Mouse (Mus musculus): Measurements from ENCODE around the gene Map1s. TPM values are rescaled to one million over a fixed set of nuclear protein-coding genes. Genes with fewer than 3 reads are reported as not detected.

Map1s gene
- polyA plus RNA-seq, 1 experiment, result 76.8 TPM

DNA sequence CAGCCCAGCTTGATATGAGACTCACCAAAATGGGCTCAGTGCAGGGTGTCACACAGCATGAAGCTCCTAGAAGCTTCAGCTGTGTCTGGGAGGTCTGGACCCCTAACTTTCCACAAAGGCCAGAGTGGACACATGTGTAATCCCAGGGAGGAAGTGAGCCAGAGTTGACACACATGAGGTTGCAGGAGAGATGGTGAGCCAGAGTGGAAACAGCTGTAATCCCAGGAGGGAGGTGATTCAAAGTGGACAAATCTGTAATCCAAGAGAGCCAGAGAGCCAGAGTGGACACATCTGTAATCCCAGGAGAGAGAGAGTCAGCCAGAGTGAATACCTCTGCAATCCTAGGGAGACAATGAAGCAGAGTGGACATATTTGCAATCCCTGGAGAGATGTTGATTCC, 59.1 kb downstream of the Map1s start:
- TF ChIP-seq POLR2A (IDR thresholded peaks at IDR 0.05; ENCODE audit: borderline replicate concordance, extremely low read depth, insufficient read depth, insufficient read length, poor library complexity, severe bottlenecking) (no peak), CTCF (IDR thresholded peaks at IDR 0.05; ENCODE audit: borderline replicate concordance, extremely low read depth, insufficient read depth, insufficient read length) (no peak)
- DNase-seq (ENCODE audit: low read depth), result no peak

Other genes with a start within 250 kb of the Map1s start
- gene Pgpep1, start 245.5 kb upstream of the Map1s start, polyA plus RNA-seq (2012; rRNA removed), result 80.8 and 83.7 TPM in 2 replicates
- 159 and 208 TPM in 2 replicates for gene Lsm4, start 232.7 kb upstream of the Map1s start, polyA plus RNA-seq (2012; rRNA removed)
- gene Jund, start 207.0 kb upstream of the Map1s start, polyA plus RNA-seq (2012; rRNA removed), result 281 and 291 TPM in 2 replicates
- 0.10 and 0.23 TPM in 2 replicates for gene Iqcn, start 202.5 kb upstream of the Map1s start, polyA plus RNA-seq (2012; rRNA removed)
- not detected in 2 replicates for gene Gm3336, start 187.4 kb upstream of the Map1s start, polyA plus RNA-seq (2012; rRNA removed)
- 0.40 and 0.58 TPM in 2 replicates for gene Pde4c, start 182.2 kb upstream of the Map1s start, polyA plus RNA-seq (2012; rRNA removed)
- gene Rab3a, start 151.3 kb upstream of the Map1s start, polyA plus RNA-seq (2012; rRNA removed), result 468 and 475 TPM in 2 replicates
- 29.1 and 45.0 TPM in 2 replicates for gene Mpv17l2, start 145.0 kb upstream of the Map1s start, polyA plus RNA-seq (2012; rRNA removed)
- gene Pik3r2, start 129.2 kb upstream of the Map1s start, polyA plus RNA-seq (2012; rRNA removed), result 150 and 161 TPM in 2 replicates
- gene Mast3, start 100.9 kb upstream of the Map1s start, polyA plus RNA-seq (2012; rRNA removed), result 45.2 and 48.3 TPM in 2 replicates
- gene Il12rb1, start 97.5 kb upstream of the Map1s start, polyA plus RNA-seq (2012; rRNA removed), result 0.11 and 0.14 TPM in 2 replicates
- gene Arrdc2, start 66.2 kb upstream of the Map1s start, polyA plus RNA-seq (2012; rRNA removed), result 27.2 and 38.6 TPM in 2 replicates
- 37.8 and 38.4 TPM in 2 replicates for gene Kcnn1, start 42.7 kb upstream of the Map1s start, polyA plus RNA-seq (2012; rRNA removed)
- gene Ccdc124, start 32.0 kb upstream of the Map1s start, polyA plus RNA-seq (2012; rRNA removed), result 94.9 and 111 TPM in 2 replicates
- gene Slc5a5, start 13.2 kb upstream of the Map1s start, polyA plus RNA-seq (2012; rRNA removed), result 1.2 and 1.3 TPM in 2 replicates
- 3,092 and 4,066 TPM in 2 replicates for gene Rpl18a, start 8.5 kb upstream of the Map1s start, polyA plus RNA-seq (2012; rRNA removed)